Mouse (Mus musculus) neutrophil, adult 5-6 weeks (primary cell): ENCODE data around the gene Psg16. TPM values are rescaled to one million over a fixed set of nuclear protein-coding genes. Genes with fewer than 3 reads are reported as not detected.

Experiments used
- ATAC-seq: fragments of 151-379, 151-347 bp; 2 replicates; pipeline ENCODE4 v1.8.0; 2017; ENCODE audit warnings: mild to moderate bottlenecking, moderate TSS enrichment; ENCODE audit not compliant: insufficient number of reproducible peaks, poor library complexity, low FRiP score, severe bottlenecking; ENCODE audit errors: extremely low read depth
- total RNA-seq: library from RNA; stranded (forward); fragments of 200-1000 nt; gene quantifications from 2 replicates; pipeline ENCODE4 v1.2.3, GENCODE M21; 2017

Gene Psg16
- total RNA-seq: 0.35 and 0.74 TPM in 2 replicates

DNA sequence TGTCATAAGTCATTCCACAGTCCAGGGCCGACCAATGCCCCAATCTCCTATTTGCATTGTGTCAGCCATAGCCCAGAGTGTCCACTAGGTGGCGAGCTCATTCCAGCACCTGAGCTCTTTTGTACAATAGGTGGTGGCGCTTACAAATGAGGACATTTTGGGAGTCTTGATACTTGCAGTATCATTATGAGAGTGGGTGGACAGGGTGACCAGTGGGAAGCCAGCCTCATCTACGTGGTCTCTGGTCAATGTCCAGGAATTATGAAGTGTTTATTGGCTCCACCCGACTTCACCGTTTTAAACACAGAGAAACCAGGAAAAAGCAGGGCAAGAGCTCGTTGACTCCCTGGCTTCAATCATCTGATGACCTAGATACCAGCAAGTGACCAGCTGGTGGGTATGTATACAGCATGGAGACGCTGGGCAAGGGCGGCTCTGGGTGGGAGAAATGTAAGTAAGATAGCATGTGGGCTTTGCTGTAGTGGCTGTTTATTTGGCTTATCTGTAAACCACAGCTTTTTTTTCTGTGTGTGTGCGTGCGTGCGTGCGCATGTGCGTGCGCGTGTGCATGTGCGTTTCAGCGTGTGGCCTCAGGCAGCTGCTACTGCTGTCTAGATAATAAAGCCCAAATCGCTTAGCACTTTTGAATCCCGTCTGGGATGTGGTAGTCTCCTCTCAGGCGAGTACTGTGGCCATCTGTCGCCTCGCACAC, at the start of gene Psg16:
Gene Psg16 (plus strand): TSS at position 137 of the 712 bp plus-strand sequence.
- ATAC-seq: peak; percentile 55; the same call in 1 of the 2 replicates

DNA sequence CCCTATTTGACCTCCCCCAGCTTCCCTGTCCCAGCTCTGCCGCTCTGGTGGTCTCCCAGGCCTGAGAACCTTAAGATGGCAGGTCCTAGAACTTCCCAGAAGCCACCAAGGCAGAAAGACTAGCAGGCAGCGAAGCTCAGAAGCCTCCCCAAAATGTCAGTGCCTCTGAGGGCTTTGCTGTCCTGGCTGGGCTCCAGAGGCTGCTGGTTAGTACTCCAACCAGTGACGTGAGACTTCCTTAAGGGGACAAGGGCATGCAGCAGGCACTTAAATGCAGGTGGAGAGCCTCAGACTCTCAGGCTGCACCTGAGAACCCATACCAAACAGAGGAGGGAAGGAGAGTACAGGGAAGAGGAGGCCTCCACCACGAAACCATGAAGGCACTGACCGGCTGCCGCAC, 49.7 kb upstream of the Psg16 start:
- no peak for ATAC-seq

DNA sequence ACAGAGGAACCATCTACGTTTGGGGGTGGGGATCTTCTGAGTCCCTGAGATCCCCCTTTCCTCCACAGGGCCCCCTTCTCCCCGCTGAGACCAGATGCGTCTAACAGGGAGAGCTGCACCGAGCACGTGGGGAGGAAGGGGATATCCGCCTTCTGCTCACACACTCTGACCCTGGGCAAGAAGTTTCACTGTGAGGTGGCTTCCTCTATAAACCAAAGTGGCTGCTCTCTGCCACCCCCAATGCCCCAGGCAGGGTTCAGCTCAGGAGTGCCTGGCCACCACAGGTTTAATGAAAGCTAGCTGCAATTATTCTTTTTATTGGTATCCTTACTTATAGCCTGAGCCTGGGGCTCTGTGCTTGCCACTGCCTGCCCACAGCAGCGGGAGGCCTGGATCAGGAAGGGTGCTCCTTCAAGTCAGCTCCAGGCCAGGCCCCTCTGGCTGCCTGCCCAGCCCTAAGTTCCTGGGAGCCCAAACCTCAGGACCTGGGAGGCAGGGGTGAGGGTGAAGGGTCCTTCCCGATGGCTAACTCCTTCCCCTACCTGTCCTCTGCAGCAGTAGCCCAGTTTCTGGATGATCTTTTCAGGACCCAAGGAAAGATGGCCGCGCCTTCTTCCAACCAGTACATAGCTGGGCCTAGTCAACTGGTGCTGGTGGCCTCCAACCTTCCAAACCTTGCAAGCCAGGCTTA, 48.9 kb upstream of the Psg16 start:
- ATAC-seq: peak; percentile 40; the same call in 1 of the 2 replicates

DNA sequence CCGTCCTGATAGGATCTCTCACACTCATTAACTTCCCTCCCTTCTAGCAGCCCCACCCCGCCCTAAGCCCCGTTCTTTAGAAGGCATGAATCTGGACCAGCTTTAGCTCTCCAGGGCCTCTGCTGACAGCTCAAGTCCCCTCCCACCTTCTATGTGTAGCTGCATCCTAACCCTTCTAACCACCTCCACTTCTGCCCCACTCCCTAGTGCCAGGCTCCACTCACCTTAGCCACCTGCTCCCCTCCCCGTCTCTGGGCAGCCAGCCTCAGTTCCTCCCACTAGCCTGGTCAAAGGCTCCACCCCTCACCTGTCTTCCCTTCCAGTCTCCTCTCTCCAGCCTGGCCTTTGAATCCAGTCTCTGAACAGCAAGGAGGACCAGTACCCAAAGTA, 48.3 kb upstream of the Psg16 start:
- ATAC-seq: no peak

DNA sequence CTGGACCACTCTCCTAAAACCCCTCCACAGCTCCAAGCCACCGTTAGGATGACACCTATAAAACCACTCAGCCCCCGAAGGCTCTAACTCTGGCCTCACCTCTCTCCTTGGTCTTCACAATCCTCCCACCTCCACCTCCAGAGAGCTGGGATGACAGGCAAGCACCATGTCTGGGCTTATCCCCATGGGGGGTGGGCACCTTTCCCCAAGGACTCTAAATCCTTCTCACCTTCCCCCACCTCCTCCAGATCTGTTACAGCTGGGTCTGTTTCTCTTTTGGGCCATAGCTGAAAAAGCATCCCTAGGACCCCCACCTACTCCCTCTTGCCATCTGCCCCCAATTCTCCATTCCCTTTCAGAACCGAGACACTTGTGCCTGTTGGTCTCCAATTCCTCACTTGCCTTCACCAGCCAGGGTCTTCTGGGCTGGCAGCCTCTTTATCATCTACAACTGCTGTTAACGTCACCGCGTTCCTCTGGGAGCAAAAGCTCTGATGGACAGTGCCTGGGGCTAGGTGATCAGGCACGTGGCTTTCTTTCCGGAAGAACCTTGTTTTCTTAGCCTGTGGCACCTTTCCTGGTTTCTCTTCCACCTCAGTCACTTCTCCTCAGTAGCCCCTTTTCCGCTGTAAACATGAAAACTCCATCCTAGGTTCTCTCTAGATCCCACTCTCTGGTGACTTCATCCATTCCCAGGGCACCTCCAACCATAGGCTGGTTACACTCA, 47.8 kb upstream of the Psg16 start:
- ATAC-seq: no peak

DNA sequence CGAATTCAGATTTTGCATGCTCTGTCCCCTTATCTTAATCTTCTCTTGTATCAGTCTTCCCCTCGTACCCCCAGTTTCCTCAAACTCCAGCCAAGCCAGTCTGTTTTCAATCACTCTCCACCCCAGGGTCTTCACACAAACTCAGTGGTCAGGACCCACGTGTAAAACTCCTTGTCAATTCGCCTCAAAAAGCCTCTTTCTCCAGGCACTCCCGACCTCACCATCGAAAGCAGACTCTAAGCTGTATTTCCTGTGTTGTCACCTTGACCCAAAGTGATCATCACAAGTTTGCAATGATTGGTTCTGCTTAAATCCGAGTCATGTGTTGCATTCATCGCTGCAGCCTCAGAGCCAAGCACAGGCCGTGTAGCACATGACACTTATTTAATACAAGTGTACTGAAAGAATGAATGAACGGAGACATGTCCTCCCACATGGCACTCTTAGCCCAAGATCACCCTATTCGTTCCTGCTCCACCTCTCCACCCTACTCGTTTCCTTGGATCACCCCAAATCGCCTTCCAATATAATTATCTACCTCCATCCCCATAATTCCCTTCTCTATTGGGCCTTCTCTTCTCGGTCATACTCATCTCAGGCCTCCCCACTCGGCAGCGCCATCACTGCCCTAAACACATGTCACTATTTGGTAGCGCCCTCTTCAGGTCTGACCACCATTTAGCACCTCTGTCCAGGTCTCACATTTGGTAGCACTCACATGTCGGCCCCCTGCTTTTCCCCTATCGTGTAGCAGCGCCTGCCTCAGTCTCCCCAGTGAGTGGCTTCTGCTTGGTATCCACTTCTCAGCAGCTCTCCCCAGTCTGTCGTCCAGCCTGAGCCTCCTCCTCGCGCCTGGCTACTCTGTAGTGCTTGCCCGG, 46.9 kb upstream of the Psg16 start:
- peak; percentile 36; the same call in 1 of the 2 replicates for ATAC-seq

DNA sequence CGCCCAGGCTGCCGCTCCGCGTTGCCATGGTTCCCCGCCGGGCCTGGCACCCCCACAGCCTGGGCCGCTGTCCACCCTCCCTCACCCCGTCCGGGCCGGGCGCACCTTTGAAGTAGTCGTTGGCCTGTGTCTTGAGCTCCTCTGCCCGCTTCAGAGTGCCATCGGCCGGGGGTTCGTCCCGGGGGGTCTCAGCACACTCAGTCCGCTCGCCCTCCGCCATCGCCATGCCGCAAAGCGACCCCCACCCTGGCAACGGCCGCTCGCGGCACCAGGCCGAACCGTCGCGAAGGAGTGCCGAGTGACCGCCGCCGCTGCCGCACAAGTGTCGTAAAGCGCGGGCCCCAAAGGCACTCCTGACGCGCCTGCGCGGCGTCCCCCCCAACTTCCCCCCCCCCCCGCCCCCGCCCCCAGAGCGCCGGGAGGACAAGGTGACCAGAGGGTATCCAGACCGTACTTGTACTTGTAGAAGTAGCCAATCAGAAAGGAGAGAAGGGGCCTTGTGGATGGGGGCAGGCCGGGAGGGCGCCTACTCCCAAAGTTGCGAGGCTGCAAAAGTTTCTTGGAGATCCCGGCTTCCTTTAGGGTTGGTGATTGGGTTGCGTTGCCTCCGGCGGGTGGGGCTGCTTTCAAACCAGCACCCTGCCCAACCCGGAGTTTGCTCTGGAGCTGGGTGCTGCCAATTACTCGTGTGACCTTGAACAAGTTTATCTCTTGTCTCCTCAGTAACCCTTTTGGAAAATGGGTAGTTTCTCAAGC, 46.1 kb upstream of the Psg16 start, which contains the start of gene Ppp5c:
Gene Ppp5c (minus strand): TSS at position 337 of the 756 bp plus-strand sequence.
- peak; percentile 57 for ATAC-seq

DNA sequence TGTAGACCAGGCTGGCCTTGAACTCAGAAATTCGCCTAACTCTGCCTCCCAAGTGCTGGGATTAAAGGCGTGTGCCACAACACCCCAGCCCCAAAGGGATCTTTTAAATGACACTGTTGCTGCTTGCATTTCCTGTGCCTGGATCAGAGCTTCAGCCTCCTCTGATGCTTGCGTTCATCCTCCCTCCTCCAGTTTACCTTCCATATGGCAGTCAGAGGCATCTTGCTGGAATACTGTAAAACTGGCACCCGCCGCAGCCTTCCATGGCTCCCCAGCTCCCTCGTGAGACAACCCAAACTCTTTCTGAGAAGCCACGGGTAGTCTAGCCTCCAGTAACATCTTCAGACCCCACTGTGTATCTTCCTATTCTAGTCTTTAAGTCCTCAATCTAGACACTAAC, 44.9 kb upstream of the Psg16 start:
- no peak for ATAC-seq

DNA sequence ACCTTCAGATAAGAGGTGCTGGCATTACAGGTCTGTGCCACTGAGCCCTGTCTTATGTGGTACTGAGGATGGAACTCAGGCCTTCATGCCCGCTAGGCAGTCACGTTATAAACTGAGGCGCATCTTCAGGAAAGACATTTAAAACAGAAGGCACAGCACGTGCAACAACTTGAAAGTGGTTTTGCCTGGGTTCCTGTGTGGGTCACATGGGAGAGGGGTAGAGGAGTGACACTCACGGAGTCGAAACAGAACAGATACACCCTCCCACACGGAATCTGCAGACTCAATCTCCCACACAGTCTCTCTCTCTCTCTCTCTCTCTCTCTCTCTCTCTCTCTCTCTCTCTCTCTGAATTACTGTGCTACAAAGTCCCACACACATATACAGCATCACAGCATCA, 43.6 kb upstream of the Psg16 start:
- ATAC-seq: no peak

DNA sequence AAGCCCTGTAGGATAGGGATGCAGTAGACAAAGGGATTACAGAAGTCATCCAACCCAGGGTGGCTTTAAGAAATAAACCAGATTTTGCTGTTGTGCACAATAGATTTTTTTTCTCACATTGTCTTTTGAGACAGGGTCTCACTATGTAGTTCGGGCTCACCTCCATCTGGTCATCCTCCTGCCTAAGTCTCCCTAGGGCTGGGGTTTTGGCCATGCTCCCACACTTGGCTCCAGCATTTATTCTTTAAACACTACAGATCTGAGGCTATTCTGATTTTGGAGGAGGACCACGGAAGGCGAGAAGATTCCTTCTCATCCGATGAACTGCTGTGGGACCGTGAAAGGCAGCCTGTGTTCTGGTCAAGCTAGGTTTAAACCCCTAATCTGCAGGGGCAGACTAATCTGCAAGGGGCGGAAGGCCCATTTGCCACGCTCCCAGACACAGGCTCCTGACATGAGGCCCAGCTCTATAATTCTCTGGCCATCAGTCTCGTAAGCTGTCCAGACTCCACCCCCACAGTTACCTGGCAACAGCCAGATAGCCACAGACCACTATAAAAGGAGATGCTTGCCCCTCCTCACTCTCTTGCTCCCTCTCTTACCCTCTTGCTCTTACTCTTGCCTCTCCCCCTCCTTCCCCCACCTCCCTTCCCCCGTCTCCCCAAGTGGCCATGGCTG, 35.7 kb upstream of the Psg16 start:
- no peak for ATAC-seq

DNA sequence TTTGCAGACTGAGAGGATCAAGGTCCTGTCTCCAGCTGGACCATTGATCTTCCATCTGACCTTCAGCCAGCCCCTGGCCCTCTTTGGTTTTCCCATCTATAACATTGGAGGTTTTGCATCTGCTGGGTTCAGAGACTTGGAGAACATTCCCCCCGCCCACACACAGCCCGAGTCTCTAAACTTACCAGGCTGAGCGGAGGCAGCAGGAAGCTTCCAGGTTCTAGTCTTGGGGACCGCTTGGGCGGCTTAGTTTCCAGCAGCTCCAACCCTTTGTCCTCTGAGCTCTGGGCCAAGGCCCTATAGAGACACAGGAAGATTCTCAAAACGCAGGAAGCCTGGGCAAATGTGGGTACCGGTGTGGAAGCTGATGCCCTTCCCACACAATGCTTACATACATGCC, 34.5 kb upstream of the Psg16 start:
- ATAC-seq: no peak

DNA sequence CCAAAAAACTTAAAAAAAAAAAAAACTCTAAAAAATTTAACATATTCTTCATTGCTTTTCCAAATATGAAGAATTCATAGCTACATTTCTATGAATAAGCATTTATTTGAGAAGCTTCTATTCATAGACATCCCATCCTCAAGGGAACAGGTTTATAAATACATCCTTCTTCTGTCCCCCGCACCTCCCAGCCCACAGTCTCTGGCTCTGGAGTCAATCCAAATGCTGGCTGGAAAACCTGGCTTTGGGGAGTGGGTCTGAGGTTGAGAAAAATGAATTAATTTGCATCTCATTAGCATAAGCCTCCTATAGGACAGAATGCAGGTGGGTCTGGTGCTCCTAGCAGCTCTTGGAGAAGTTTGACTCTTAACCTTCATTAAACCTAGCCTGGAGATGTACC, 28.1 kb upstream of the Psg16 start:
- ATAC-seq: no peak

DNA sequence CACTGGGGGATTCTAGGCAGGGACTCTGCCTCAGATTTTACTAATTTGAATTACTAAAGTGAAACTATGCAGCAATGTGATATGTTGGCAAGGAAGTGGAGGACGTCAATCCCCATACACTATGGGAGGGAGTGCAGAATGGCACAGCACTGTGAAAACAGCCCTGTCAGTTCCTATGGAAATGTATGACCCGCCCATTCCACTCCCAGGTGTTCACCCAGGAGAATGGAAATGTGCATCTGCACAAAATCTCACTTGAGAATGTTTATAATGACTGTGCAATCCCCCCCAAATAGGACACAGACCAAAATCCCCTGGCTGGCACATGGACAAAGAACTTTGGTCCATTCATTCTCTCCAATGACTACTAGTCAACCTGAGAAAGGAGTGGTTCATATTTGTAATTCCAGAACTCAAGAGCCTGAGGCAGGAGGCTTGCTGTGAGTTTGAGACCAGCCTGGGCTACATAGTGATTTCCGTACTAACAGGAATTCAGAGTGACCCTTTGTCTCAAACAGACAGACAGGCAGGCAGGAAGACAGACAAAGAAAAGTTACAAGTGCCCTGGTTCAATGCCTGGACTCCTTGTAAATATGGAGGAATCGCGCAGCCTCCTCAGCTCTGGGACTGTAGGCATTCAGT, 26.7 kb upstream of the Psg16 start:
- ATAC-seq: no peak

DNA sequence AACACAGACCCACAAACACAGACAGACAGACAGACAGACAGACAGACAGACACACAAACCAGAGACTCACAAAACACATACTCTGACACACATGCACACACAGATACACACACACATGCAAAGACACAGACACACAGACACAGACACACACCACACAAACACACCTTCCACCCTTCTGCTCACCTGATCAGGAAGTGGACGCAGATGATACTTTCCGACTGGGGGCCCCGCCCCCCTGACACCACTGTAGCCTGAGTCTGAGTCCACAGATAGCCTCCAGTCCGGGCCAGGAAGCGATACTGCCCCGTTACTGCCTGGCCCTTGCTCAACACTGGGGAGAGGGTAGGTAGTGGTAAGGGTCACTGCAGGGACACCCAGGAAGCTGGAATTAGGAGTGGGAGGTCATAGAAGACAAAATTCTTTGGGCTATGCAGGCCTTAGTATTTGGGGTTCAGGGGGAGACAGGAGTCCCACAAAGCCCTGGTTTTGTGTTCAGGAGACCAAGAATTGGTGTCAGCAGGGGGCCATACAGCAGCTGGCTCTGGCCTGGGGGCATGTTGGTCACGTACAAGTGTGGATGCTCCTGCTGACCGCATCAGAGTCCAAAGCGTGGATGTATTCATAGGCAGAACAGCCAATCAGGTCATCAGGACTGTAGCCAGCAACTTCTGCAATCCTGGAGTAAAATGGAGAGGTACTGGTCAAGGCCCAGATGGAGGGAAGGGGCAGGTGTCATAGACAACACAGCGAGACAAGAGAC, 25.2 kb upstream of the Psg16 start:
- ATAC-seq: no peak

DNA sequence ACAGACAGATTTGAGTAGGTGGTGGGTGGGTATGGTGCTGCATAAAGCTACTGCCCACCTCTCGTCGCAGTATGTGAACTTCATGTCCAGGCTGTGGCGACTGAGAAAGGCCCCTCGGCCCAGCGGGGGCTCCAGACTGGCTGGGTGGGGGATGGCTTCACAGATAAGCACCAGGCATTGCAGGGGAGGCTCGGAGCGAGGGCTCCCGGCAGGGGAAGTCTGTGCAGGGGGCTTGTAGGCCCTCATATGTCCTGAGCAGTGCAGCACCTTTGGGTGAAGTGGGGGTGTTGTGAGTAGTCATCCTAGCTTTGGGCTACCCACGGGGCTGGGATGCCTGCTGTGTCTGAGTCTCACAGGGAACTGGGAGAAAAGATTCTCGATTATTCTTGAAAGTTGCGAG, 23.3 kb upstream of the Psg16 start:
- no peak for ATAC-seq

DNA sequence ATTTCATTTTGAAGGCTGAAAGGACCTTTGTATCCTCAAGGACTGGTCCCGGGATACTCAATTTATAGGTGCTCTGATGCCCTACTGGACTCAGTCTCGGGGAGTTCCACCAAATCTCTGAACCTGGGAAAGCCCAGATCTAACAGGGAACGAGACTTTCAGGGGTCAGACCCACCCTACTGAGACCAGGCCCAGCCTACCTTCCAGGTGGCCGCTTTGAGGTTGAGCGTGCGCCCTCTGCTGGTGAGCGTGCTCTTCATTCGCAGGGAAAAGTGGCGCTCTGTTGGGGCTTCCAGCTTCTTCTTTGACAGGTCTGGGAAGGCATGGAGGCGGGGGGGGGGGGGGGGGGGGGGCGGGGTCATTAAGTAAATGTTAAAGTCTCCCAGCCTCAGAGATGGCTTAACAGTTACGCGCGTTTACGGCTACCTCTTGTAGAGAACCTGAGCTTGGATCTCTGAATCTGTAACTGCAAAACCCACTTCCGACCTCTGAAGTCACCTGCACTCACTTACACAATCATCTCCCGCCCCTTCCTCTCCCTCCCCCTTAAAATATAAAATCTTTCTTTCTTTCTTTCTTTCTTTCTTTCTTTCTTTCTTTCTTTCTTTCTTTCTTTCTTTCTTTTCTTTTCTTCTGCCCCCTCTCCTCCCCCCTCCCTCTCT, 22.8 kb upstream of the Psg16 start:
- peak; percentile 51; the same call in 1 of the 2 replicates for ATAC-seq
